Mouse (Mus musculus): Measurements from ENCODE around the gene Fam57b.

- TF ChIP-seq CTCF (IDR thresholded peaks at IDR 0.05; ENCODE audit: low read depth), result no peak
- no peak for TF ChIP-seq EP300 (IDR thresholded peaks at IDR 0.05; ENCODE audit: low read depth)
Observed at GRCm38 (mm10) chr7:126845516-126845915, 48.0 kb downstream of the Fam57b start.

Measured in heart, postnatal 0 days (tissue).